Mouse (Mus musculus) forelimb bud, embryonic 11.5 days (tissue): Measurements from ENCODE around the gene Ppp2r5b.

Source experiments
- DNase-seq: peaks from one replicate; pipeline ENCODE4 v3.0.0-alpha.2; 2012; ENCODE audit warnings: low read depth, low spot score

The Ppp2r5b gene

GRCm38 (mm10) chr19:6235084-6236052 lies at the start of gene Ppp2r5b:
Gene Ppp2r5b, minus strand, starts transcription at chr19:6235872.
- peak; percentile 84 for DNase-seq

GRCm38 (mm10) chr19:6285226-6285625 lies 49.6 kb upstream of the Ppp2r5b start:
- DNase-seq: no peak

GRCm38 (mm10) chr19:6284502-6284901 lies 48.8 kb upstream of the Ppp2r5b start:
- DNase-seq: no peak

GRCm38 (mm10) chr19:6283001-6283400 lies 47.3 kb upstream of the Ppp2r5b start:
- DNase-seq: no peak

GRCm38 (mm10) chr19:6281122-6282020 lies 45.7 kb upstream of the Ppp2r5b start:
- no peak for DNase-seq

GRCm38 (mm10) chr19:6280554-6280953 lies 44.9 kb upstream of the Ppp2r5b start:
- DNase-seq: no peak

GRCm38 (mm10) chr19:6279481-6280144 lies 43.9 kb upstream of the Ppp2r5b start:
- no peak for DNase-seq

GRCm38 (mm10) chr19:6278439-6279073 lies 42.9 kb upstream of the Ppp2r5b start:
- DNase-seq: no peak

GRCm38 (mm10) chr19:6277661-6278438 lies 42.2 kb upstream of the Ppp2r5b start:
- DNase-seq: peak; percentile 54

- DNase-seq: peak; percentile 98
These were observed 41.1 kb upstream of the Ppp2r5b start, which contains the start of gene Ehd1 for GRCm38 (mm10) chr19:6276426-6277421. Gene Ehd1, plus strand, starts transcription at chr19:6276725.

- DNase-seq: peak; percentile 18
These were observed 40.2 kb upstream of the Ppp2r5b start for GRCm38 (mm10) chr19:6275740-6276389.

- DNase-seq: no peak
These were observed 38.4 kb upstream of the Ppp2r5b start for GRCm38 (mm10) chr19:6273998-6274608.

GRCm38 (mm10) chr19:6273592-6273991 lies 37.9 kb upstream of the Ppp2r5b start:
- no peak for DNase-seq

- no peak for DNase-seq
These were observed 37.1 kb upstream of the Ppp2r5b start for GRCm38 (mm10) chr19:6272738-6273137.

GRCm38 (mm10) chr19:6272053-6272452 lies 36.4 kb upstream of the Ppp2r5b start:
- no peak for DNase-seq

GRCm38 (mm10) chr19:6271206-6271605 lies 35.5 kb upstream of the Ppp2r5b start:
- no peak for DNase-seq

GRCm38 (mm10) chr19:6270661-6271060 lies 35.0 kb upstream of the Ppp2r5b start:
- no peak for DNase-seq
